Mouse (Mus musculus): Measurements from ENCODE around the gene Cct6b. TPM values are rescaled to one million over a fixed set of nuclear protein-coding genes. Genes with fewer than 3 reads are reported as not detected.

Cct6b gene
- 0.26 and 0.34 TPM in 2 replicates for polyA plus RNA-seq (2016; fragmentation: Nextera tagmentation; extraction: Ambion mirVana)

DNA sequence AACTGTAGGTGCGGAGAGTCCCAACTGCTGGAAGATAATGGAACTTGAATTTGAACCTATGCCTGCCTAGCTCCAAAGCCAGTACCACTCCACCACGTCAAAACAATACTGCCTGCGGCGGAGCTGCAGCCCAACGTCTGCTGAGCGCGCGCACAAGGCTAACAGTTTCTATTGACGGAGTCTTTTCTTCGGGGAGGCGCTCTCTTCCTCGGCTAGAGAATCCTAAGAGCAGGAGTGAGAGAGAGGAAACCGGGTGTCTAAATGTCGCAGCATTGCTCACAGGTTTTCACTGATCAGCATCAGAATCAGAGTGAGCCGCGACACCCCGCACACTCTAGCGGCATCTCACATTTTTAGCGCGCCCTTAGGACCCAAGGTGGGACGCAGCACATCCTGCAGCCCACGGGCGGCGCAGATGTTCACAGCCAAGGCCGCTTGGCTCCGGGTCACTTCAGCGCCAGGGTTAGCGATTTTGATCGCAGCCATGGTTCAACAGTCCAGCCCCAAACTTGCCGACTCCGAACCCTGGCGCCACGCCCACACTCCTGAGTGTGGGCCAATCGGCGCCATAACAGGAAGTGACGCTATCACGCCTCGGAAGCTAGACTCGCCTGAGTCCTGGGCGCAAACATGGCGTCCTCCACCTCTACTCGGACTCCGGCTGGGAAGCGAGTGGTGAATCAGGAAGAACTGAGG is at the start of gene Cct6b, which contains the start of gene Zfp830:
TSS of gene Cct6b (minus strand) at position 580 of the 696 bp plus-strand sequence.
TSS of gene Zfp830 (plus strand) at position 604 of the 696 bp plus-strand sequence.
- WGBS = under 1% methylated on average over 44 of the region's 44 CpGs
- H3K4me1 ChIP-seq = peaks cover 20% of the 10 kb centered on the region
- peak within 1 kb of the TSS; percentile 88 for H3K4me3 ChIP-seq
- H3K27ac ChIP-seq = peak within 1 kb of the TSS; percentile 59
- H3K27me3 ChIP-seq (replicated peaks) = no peaks in the 10 kb centered on the region
- H3K9ac ChIP-seq = peak within 1 kb of the TSS; percentile 75
- H3K36me3 ChIP-seq = no peaks in the 10 kb centered on the region
- no peaks in the 10 kb centered on the region for H3K9me3 ChIP-seq
- peak within 1 kb of the TSS; percentile 95 for H3K4me2 ChIP-seq (replicated peaks)
- ATAC-seq (ENCODE audit: low FRiP score, low read depth) = peak; percentile 100

DNA sequence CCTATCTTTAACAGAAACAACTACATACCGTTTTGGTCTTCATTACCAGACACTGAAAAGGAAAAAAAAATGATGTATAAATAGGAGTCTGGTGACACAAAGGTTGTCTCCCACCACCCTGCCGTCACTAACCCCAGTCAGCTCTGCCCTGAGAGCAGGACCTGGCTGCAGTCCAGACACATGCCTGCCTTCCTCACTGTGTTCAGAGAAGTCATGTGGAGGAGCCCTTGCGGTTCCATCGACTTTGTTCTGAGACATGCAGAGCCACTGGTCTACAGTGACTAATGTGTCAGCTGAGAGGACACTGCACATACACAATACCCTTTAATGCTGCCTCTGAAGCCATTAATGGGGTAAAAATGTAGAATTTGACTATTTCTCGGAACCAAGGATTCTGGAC is 44.4 kb upstream of the Cct6b start:
- ATAC-seq (ENCODE audit: low FRiP score, low read depth) = no peak
- 69% methylated on average over 5 of the region's 5 CpGs for WGBS

GRCm38 (mm10) chr11:82807370-82807769 is 43.2 kb upstream of the Cct6b start:
- WGBS = 85% methylated on average over 3 of the region's 3 CpGs
- no peak overlapping the region for H3K4me3 ChIP-seq
- H3K9me3 ChIP-seq = no peaks in the 10 kb centered on the region
- no peak overlapping the region for H3K4me2 ChIP-seq (replicated peaks)
- ATAC-seq (ENCODE audit: low FRiP score, low read depth) = no peak
- H3K4me1 ChIP-seq = no peaks in the 10 kb centered on the region
- H3K36me3 ChIP-seq = peaks cover 20% of the 10 kb centered on the region
- H3K27ac ChIP-seq = no peak overlapping the region
- H3K27me3 ChIP-seq (replicated peaks) = no peaks in the 10 kb centered on the region
- no peak overlapping the region for H3K9ac ChIP-seq

More for the DNA sequence above, 44.4 kb upstream of the Cct6b start:
- H3K9me3 ChIP-seq = no peaks in the 10 kb centered on the region
- H3K27me3 ChIP-seq (replicated peaks) = no peaks in the 10 kb centered on the region
- peaks cover 9% of the 10 kb centered on the region for H3K36me3 ChIP-seq
- H3K4me1 ChIP-seq = no peaks in the 10 kb centered on the region; the same call in 1 of the 2 replicates
- no peak overlapping the region for H3K4me3 ChIP-seq
- H3K9ac ChIP-seq = no peak overlapping the region
- no peak overlapping the region for H3K27ac ChIP-seq
- H3K4me2 ChIP-seq (replicated peaks) = no peak overlapping the region

GRCm38 (mm10) chr11:82806656-82807055 is 42.5 kb upstream of the Cct6b start:
- ATAC-seq (ENCODE audit: low FRiP score, low read depth) = no peak
- WGBS = 85% methylated on average over 3 of the region's 3 CpGs

GRCm38 (mm10) chr11:82783453-82783852 is 19.3 kb upstream of the Cct6b start:
- no peaks in the 10 kb centered on the region for H3K27me3 ChIP-seq (replicated peaks)
- 95% methylated on average over 11 of the region's 11 CpGs for WGBS
- H3K4me3 ChIP-seq = no peak overlapping the region
- no peak overlapping the region for H3K4me2 ChIP-seq (replicated peaks)
- H3K9ac ChIP-seq = no peak overlapping the region
- H3K9me3 ChIP-seq = no peaks in the 10 kb centered on the region
- H3K27ac ChIP-seq = no peak overlapping the region
- H3K4me1 ChIP-seq = peaks cover 14% of the 10 kb centered on the region
- H3K36me3 ChIP-seq = peaks cover 51% of the 10 kb centered on the region
- no peak for ATAC-seq (ENCODE audit: low FRiP score, low read depth)

More at GRCm38 (mm10) chr11:82806656-82807055, 42.5 kb upstream of the Cct6b start:
- Histone ChIP-seq H3K4me2 (replicated peaks) (no peak overlapping the region), H3K27me3 (replicated peaks) (no peaks in the 10 kb centered on the region), H3K27ac (no peak overlapping the region), H3K4me3 (no peak overlapping the region), H3K36me3 (peaks cover 27% of the 10 kb centered on the region), H3K9ac (no peak overlapping the region), H3K4me1 (no peaks in the 10 kb centered on the region), H3K9me3 (no peaks in the 10 kb centered on the region)

- peak overlapping the region; percentile 86 for H3K4me3 ChIP-seq
- WGBS = 52% methylated on average over 6 of the region's 6 CpGs
- no peaks in the 10 kb centered on the region for H3K9me3 ChIP-seq
- no peak overlapping the region for H3K27ac ChIP-seq
- H3K4me2 ChIP-seq (replicated peaks) = peak overlapping the region; percentile 61
- no peak for ATAC-seq (ENCODE audit: low FRiP score, low read depth)
- H3K9ac ChIP-seq = peak overlapping the region; percentile 94
- H3K36me3 ChIP-seq = peaks cover 39% of the 10 kb centered on the region
- H3K4me1 ChIP-seq = peaks cover 14% of the 10 kb centered on the region
- no peaks in the 10 kb centered on the region for H3K27me3 ChIP-seq (replicated peaks)
These were observed 18.1 kb upstream of the Cct6b start for GRCm38 (mm10) chr11:82782197-82782596.

DNA sequence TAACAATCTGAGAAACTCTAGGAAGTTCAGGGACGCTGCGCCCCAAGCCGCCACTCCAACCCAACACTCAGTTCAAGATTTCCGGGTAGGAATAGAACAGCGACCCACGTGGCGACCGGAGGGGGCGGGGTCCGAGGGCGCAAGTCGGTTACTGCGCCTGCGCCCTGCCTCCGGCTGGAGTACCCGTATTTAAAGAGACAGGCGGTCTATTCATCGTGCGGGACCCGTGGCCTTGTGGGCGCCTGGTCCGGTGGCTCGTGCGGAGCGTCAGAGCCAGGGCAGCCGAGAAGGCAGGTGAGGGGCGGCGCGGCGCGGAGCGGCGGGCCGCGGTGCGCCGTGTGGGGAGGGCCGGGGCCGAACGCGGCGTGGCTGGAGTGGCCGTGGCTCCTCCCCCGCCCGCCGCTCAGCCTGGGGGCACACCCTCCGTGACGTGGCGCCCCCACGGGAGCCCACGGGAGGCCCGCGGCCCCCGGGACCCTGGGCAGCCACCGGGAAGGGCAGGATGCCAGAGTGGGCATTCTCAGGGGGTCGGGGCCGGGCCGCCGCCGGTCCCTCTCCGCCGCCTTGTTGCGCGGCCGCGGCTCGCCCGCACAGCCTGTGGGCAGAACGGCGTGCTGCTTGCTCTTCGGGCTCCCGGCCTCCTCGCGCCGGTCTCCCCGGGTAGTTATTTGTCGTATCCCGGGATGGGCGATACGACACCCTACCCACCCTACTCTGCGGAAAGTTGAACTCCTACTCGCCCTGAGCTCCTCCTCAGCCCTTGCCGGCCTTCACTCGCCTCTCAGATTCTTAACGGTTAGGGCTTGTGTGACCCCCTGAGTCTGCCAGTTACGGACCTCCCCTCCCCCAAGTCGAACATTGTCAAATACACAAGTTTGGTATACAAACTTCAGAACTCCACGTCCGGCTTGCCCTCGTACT is 17.1 kb upstream of the Cct6b start, which contains the start of gene Lig3:
TSS of gene Lig3 (plus strand) at position 126 of the 921 bp plus-strand sequence.
- peaks cover 29% of the 10 kb centered on the region for H3K36me3 ChIP-seq
- H3K9ac ChIP-seq = peak within 1 kb of the TSS; percentile 94
- H3K4me2 ChIP-seq (replicated peaks) = peak within 1 kb of the TSS; percentile 61
- no peaks in the 10 kb centered on the region for H3K9me3 ChIP-seq
- H3K4me1 ChIP-seq = peaks cover 14% of the 10 kb centered on the region
- peak within 1 kb of the TSS; percentile 88 for H3K27ac ChIP-seq
- under 1% methylated on average over 81 of the region's 90 CpGs for WGBS
- H3K27me3 ChIP-seq (replicated peaks) = no peaks in the 10 kb centered on the region
- peak; percentile 97 for ATAC-seq (ENCODE audit: low FRiP score, low read depth)
- H3K4me3 ChIP-seq = peak within 1 kb of the TSS; percentile 86

- Histone ChIP-seq H3K27me3 (replicated peaks) (no peaks in the 10 kb centered on the region), H3K9me3 (no peaks in the 10 kb centered on the region), H3K9ac (peak overlapping the region; percentile 94), H3K36me3 (peaks cover 18% of the 10 kb centered on the region), H3K4me2 (replicated peaks) (peak overlapping the region; percentile 61), H3K27ac (no peak overlapping the region), H3K4me1 (peaks cover 14% of the 10 kb centered on the region), H3K4me3 (peak overlapping the region; percentile 86)
- no peak for ATAC-seq (ENCODE audit: low FRiP score, low read depth)
- WGBS = 59% methylated on average over 5 of the region's 5 CpGs
These were observed 16.0 kb upstream of the Cct6b start for GRCm38 (mm10) chr11:82780134-82780533.

DNA sequence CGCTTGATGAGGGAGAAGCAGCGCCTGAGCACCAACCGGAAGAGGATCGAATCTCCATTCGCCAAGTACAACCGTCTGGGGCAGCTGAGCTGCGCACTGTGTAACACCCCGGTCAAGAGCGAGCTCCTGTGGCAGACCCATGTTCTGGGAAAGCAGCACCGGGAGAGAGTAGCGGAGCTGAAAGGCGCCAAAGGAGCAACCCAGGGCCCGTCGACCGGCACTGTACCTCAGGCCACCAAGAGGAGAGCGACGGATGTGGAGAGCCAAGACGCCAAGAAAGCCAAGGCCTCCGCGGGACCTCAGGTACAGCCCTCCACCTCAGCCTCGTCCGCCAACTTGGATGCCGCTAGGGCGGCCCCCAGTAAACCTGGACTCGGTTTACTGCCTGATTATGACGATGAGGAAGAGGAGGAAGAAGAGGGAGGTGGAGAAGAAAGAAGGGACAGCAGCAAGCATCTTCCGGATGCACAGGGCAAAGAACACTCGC is 360 bp upstream of the Cct6b start:
- H3K4me2 ChIP-seq (replicated peaks) = peak overlapping the region; percentile 95
- peak; percentile 67 for ATAC-seq (ENCODE audit: low FRiP score, low read depth)
- no peak overlapping the region for H3K27ac ChIP-seq
- H3K9ac ChIP-seq = peak overlapping the region; percentile 75
- no peaks in the 10 kb centered on the region for H3K9me3 ChIP-seq
- peak overlapping the region; percentile 88 for H3K4me3 ChIP-seq
- H3K27me3 ChIP-seq (replicated peaks) = no peaks in the 10 kb centered on the region
- under 1% methylated on average over 28 of the region's 28 CpGs for WGBS
- H3K36me3 ChIP-seq = no peaks in the 10 kb centered on the region
- H3K4me1 ChIP-seq = peaks cover 20% of the 10 kb centered on the region

DNA sequence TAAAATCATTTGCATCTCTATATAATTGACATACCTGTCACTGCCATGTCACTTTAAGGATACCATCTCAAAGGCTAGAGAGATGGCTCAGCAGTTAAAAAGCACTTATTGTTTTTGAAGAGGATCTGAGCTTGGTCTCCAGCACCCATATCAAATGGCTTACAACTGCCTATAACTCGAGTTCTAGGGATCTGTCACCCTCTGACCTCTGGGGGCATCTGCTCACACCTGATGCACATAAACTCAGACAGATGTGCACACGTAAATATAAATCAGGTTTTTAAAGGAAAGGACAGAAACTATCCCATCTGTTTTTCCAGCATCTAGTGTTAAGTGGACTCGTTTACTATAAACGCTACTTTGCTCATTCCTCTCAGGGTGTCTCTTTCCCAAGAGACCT is 860 bp downstream of the Cct6b start:
- ATAC-seq (ENCODE audit: low FRiP score, low read depth) = no peak

GRCm38 (mm10) chr11:82762286-82762829 is 1.8 kb downstream of the Cct6b start:
- 82% methylated on average over 6 of the region's 6 CpGs for WGBS
- no peaks in the 10 kb centered on the region for H3K27me3 ChIP-seq (replicated peaks)
- no peak overlapping the region for H3K4me2 ChIP-seq (replicated peaks)
- no peak overlapping the region for H3K27ac ChIP-seq
- H3K4me1 ChIP-seq = peaks cover 20% of the 10 kb centered on the region
- no peaks in the 10 kb centered on the region for H3K36me3 ChIP-seq
- no peak overlapping the region for H3K4me3 ChIP-seq
- ATAC-seq (ENCODE audit: low FRiP score, low read depth) = no peak
- H3K9me3 ChIP-seq = no peaks in the 10 kb centered on the region
- no peak overlapping the region for H3K9ac ChIP-seq

More for the DNA sequence above, 860 bp downstream of the Cct6b start:
- Histone ChIP-seq H3K9ac (peak overlapping the region; percentile 75), H3K27me3 (replicated peaks) (no peaks in the 10 kb centered on the region), H3K36me3 (no peaks in the 10 kb centered on the region), H3K27ac (peak overlapping the region; percentile 59; the same call in 1 of the 2 replicates), H3K4me2 (replicated peaks) (peak overlapping the region; percentile 95), H3K9me3 (no peaks in the 10 kb centered on the region), H3K4me3 (peak overlapping the region; percentile 88), H3K4me1 (peaks cover 20% of the 10 kb centered on the region)
- WGBS = 13% methylated on average over 4 of the region's 4 CpGs

Data from neural tube, embryonic 12.5 days (tissue).